Comparison of ENCODE assay signal across 8 mouse cellular contexts in genomic region chr6:15720818-15721715, GRCm38 (mm10). TPM values are rescaled to one million over a fixed set of nuclear protein-coding genes. Genes with fewer than 3 reads are reported as not detected.
DNase-seq lines count a peak whose midpoint lies in the region; ATAC-seq and TF ChIP-seq lines count a peak whose summit lies in the region.

No protein-coding gene starts in this region.

- no peak for TF ChIP-seq POLR2A in cortical plate, adult 2 months (IDR thresholded peaks at IDR 0.05; ENCODE audit: extremely low read depth, insufficient read depth, low read length)
- no peak; the same call in 1 of the 2 replicates for TF ChIP-seq POLR2A in thymus, adult 2 months (IDR thresholded peaks at IDR 0.05; ENCODE audit: control insufficient read depth, extremely low read depth, insufficient read depth, low read length, poor library complexity)

- TF ChIP-seq CTCF in layer of hippocampus, adult 2 months (conservative IDR thresholded peaks at IDR 0.05) = no peak
- TF ChIP-seq CTCF in cortical plate, adult 2 months (IDR thresholded peaks at IDR 0.05; ENCODE audit: extremely low read depth, insufficient read depth, low read length) = no peak
- TF ChIP-seq CTCF in intestine, postnatal 0 days (IDR thresholded peaks at IDR 0.05; ENCODE audit: low read depth) = 0 out of 2 replicates have a peak, but pooled peaks have one; percentile 1
- TF ChIP-seq CTCF in liver, postnatal 0 days (IDR thresholded peaks at IDR 0.05; ENCODE audit: low read depth) = no peak
- TF ChIP-seq CTCF in thymus, adult 2 months (IDR thresholded peaks at IDR 0.05; ENCODE audit: borderline replicate concordance, control insufficient read depth, extremely low read depth, insufficient read depth, low read length, poor library complexity) = no peak

- H3K27ac ChIP-seq in layer of hippocampus, adult 2 months = peak overlapping the region; percentile 15; the same call in 1 of the 2 replicates
- no peak overlapping the region for H3K27ac ChIP-seq in cortical plate, adult 2 months (ENCODE audit: insufficient read depth, low read length)
- H3K27ac ChIP-seq in intestine, postnatal 0 days (ENCODE audit: low read depth, low read length) = peak overlapping the region; percentile 68
- peak overlapping the region; percentile 80 for H3K27ac ChIP-seq in liver, postnatal 0 days (ENCODE audit: low read depth)
- no peak overlapping the region for H3K27ac ChIP-seq in neural tube, embryonic 13.5 days (replicated peaks)
- H3K27ac ChIP-seq in thymus, adult 2 months (ENCODE audit: control insufficient read depth, insufficient read depth, low read length) = no peak overlapping the region

- peak; percentile 62 for ATAC-seq in intestine, postnatal 0 days
- ATAC-seq in liver, postnatal 0 days = peak; percentile 81
- peak; percentile 77 for ATAC-seq in neural tube, embryonic 13.5 days (ENCODE audit: low read depth)

- H3K9ac ChIP-seq in intestine, postnatal 0 days (ENCODE audit: low read depth, low read length) = peak overlapping the region; percentile 81
- H3K9ac ChIP-seq in liver, postnatal 0 days (replicated peaks) = peak overlapping the region; percentile 79
- H3K9ac ChIP-seq in neural tube, embryonic 13.5 days = peak overlapping the region; percentile 74

- H3K4me2 ChIP-seq in intestine, postnatal 0 days (replicated peaks; ENCODE audit: low read depth) = peak overlapping the region; percentile 93
- H3K4me2 ChIP-seq in liver, postnatal 0 days (ENCODE audit: low read depth, low read length) = peak overlapping the region; percentile 66
- H3K4me2 ChIP-seq in neural tube, embryonic 13.5 days = peak overlapping the region; percentile 88

- H3K4me1 ChIP-seq in cortical plate, adult 2 months (ENCODE audit: control insufficient read depth, insufficient read depth, low read length) = no peaks in the 10 kb centered on the region
- no peaks in the 10 kb centered on the region for H3K4me1 ChIP-seq in intestine, postnatal 0 days (replicated peaks; ENCODE audit: control insufficient read depth, insufficient read depth, low read length)
- peaks cover 4% of the 10 kb centered on the region; the same call in 1 of the 2 replicates for H3K4me1 ChIP-seq in liver, postnatal 0 days (ENCODE audit: insufficient read depth)
- H3K4me1 ChIP-seq in neural tube, embryonic 13.5 days (replicated peaks) = peaks cover 16% of the 10 kb centered on the region
- H3K4me1 ChIP-seq in thymus, adult 2 months (replicated peaks; ENCODE audit: control insufficient read depth, insufficient read depth, low read length) = peaks cover 8% of the 10 kb centered on the region

- no peaks in the 10 kb centered on the region for H3K36me3 ChIP-seq in intestine, postnatal 0 days (ENCODE audit: control insufficient read depth, insufficient read depth)
- no peaks in the 10 kb centered on the region for H3K36me3 ChIP-seq in liver, postnatal 0 days (replicated peaks; ENCODE audit: insufficient read depth, low read length)
- no peaks in the 10 kb centered on the region for H3K36me3 ChIP-seq in neural tube, embryonic 13.5 days
- no peaks in the 10 kb centered on the region for H3K36me3 ChIP-seq in thymus, adult 2 months (ENCODE audit: control insufficient read depth, insufficient read depth, low read length)

- no peaks in the 10 kb centered on the region for H3K9me3 ChIP-seq in intestine, postnatal 0 days (ENCODE audit: control insufficient read depth)
- H3K9me3 ChIP-seq in liver, postnatal 0 days (ENCODE audit: low read length) = no peaks in the 10 kb centered on the region
- no peaks in the 10 kb centered on the region for H3K9me3 ChIP-seq in neural tube, embryonic 13.5 days

- H3K4me3 ChIP-seq in layer of hippocampus, adult 2 months = peak overlapping the region; percentile 63
- peak overlapping the region; percentile 45 for H3K4me3 ChIP-seq in cortical plate, adult 2 months (ENCODE audit: insufficient read depth, low read length)
- peak overlapping the region; percentile 77 for H3K4me3 ChIP-seq in intestine, postnatal 0 days (ENCODE audit: low read depth, low read length)
- H3K4me3 ChIP-seq in liver, postnatal 0 days (ENCODE audit: low read depth, low read length) = peak overlapping the region; percentile 68
- peak overlapping the region; percentile 57 for H3K4me3 ChIP-seq in neural tube, embryonic 13.5 days
- H3K4me3 ChIP-seq in thymus, adult 2 months (ENCODE audit: control insufficient read depth, insufficient read depth, low read length) = peak overlapping the region; percentile 69

- 1% methylated on average over 50 of the region's 60 CpGs for WGBS in intestine, postnatal 0 days
- 3% methylated on average over 56 of the region's 60 CpGs for WGBS in liver, postnatal 0 days (ENCODE audit: insufficient replicate concordance)
- under 1% methylated on average over 56 of the region's 60 CpGs for WGBS in neural tube, embryonic 13.5 days
- WGBS in thymus, adult 2 months = under 1% methylated on average over 60 of the region's 60 CpGs

- no peaks in the 10 kb centered on the region for H3K27me3 ChIP-seq in intestine, postnatal 0 days (replicated peaks; ENCODE audit: control insufficient read depth, insufficient read depth, low read length)
- no peaks in the 10 kb centered on the region for H3K27me3 ChIP-seq in liver, postnatal 0 days (ENCODE audit: insufficient read depth, low read length)
- peaks cover 16% of the 10 kb centered on the region; the same call in 1 of the 2 replicates for H3K27me3 ChIP-seq in neural tube, embryonic 13.5 days
- no peaks in the 10 kb centered on the region for H3K27me3 ChIP-seq in thymus, adult 2 months (ENCODE audit: control insufficient read depth, insufficient read depth, low read length)

- DNase-seq in layer of hippocampus, adult 2 months (ENCODE audit: low spot score in 2 of 2) = no peak
- no peak for DNase-seq in layer of hippocampus, adult 9-10 months (ENCODE audit: low spot score)
- peak; percentile 84 to 86 for DNase-seq in heart, adult 18-20 months
- peak; percentile 64 for DNase-seq in liver, postnatal 0 days
- DNase-seq in thymus, adult 2 months = peak; percentile 50

- TF ChIP-seq EP300 in liver, postnatal 0 days (IDR thresholded peaks at IDR 0.05; ENCODE audit: low read depth) = no peak

RNA-seq across cellular contexts. Expression of gene Mdfic, which starts 0.6 kb away (rescaled TPM):
- total RNA-seq in layer of hippocampus, adult 2 months (2021) = 1 to 10 TPM; 3.1 to 3.9 TPM
- polyA plus RNA-seq in cortical plate, adult 2 months (2012; rRNA removed) = 2.5 and 3.0 TPM in 2 replicates
- 10 to 100 TPM; 15.2 to 17.2 TPM for total RNA-seq in heart, adult 18-20 months (2021)
- 2.3 TPM in 2 replicates for polyA plus RNA-seq in intestine, postnatal 0 days (2015; fragmentation: Nextera tagmentation; extraction: Ambion mirVana)
- polyA plus RNA-seq in liver, postnatal 0 days (2015; fragmentation: Nextera tagmentation; extraction: Ambion mirVana) = 2.1 and 2.2 TPM in 2 replicates
- polyA plus RNA-seq in neural tube, embryonic 13.5 days (2015; fragmentation: Nextera tagmentation; extraction: Ambion mirVana) = 0.57 and 1.2 TPM in 2 replicates
- polyA plus RNA-seq in thymus, adult 2 months (2012; rRNA removed) = 5.7 and 6.2 TPM in 2 replicates

Comparison
In these comparisons a context has a peak if more than half of its experiments do, and no peak if none do; other contexts are left out.
1. DNase-seq: peak in heart, adult 18-20 months (2 of 2), liver, postnatal 0 days (single experiment) and thymus, adult 2 months (single experiment); none in layer of hippocampus, adult 2 months (0 of 2) and layer of hippocampus, adult 9-10 months (single experiment).
2. H3K27ac ChIP-seq: peak in layer of hippocampus, adult 2 months (single experiment), intestine, postnatal 0 days (single experiment) and liver, postnatal 0 days (single experiment); none in cortical plate, adult 2 months (single experiment), neural tube, embryonic 13.5 days (single experiment) and thymus, adult 2 months (single experiment).
3. Peak in every context shown above with its lines, with median percentiles within 50 percentile points of each other: H3K4me3 ChIP-seq, ATAC-seq, H3K4me2 ChIP-seq and H3K9ac ChIP-seq.